Mouse (Mus musculus) embryonic facial prominence, embryonic 13.5 days (tissue): ENCODE measurements at regions not wholly inside any gene's neighbourhood (a gene's known extent, or its start where the extent isn't known, plus 50 kb on each side); places are given as distances from the start of the nearest gene placed in this dataset.

Experiments used
- ATAC-seq: fragments of 200-750 bp; cut with Nextera tagmentation; 2 replicates; pipeline ENCODE4 v1.8.0; 2017; ENCODE audit warnings: low read depth; ENCODE audit not compliant: insufficient number of reproducible peaks, insufficient read depth, low FRiP score, low TSS enrichment
- H3K27ac ChIP-seq: fragments of 300-500 bp; sonication (generic); 2 replicates; pipeline ENCODE4 v1.5.1; 2015; ENCODE audit warnings: moderate library complexity, mild to moderate bottlenecking, inconsistent platforms
- H3K27me3 ChIP-seq: fragments of 300-500 bp; sonication (generic); 2 replicates; pipeline ENCODE4 v1.6.1; 2015; ENCODE audit warnings: mild to moderate bottlenecking, inconsistent platforms
- H3K36me3 ChIP-seq: fragments of 300-500 bp; sonication (generic); 2 replicates; pipeline ENCODE4 v1.6.1; 2015; ENCODE audit warnings: mild to moderate bottlenecking, inconsistent platforms
- H3K4me1 ChIP-seq: fragments of 300-500 bp; sonication (generic); 2 replicates; pipeline ENCODE4 v1.6.1; 2015; ENCODE audit warnings: inconsistent platforms
- H3K4me2 ChIP-seq: fragments of 300-500 bp; sonication (generic); 2 replicates; pipeline ENCODE4 v1.6.1; 2015; ENCODE audit warnings: moderate library complexity, mild to moderate bottlenecking, inconsistent platforms
- H3K4me3 ChIP-seq: fragments of 300-500 bp; sonication (generic); 2 replicates; pipeline ENCODE4 v1.5.1; 2015; ENCODE audit warnings: mild to moderate bottlenecking, inconsistent platforms
- H3K9ac ChIP-seq: fragments of 300-500 bp; sonication (generic); 2 replicates; pipeline ENCODE4 v1.6.1; 2015; ENCODE audit warnings: mild to moderate bottlenecking, inconsistent platforms
- H3K9me3 ChIP-seq: fragments of 300-500 bp; sonication (generic); 2 replicates; pipeline ENCODE4 v1.6.1; 2016; ENCODE audit warnings: inconsistent platforms
- WGBS: fragments of 180-500 bp; shearing (Covaris S2); methylation state at CpG from one replicate; pipeline ENCODE4 v1.1.7; 2015; ENCODE audit warnings: mixed read lengths; 5-methylcytosine and 5-hydroxymethylcytosine counted together

DNA sequence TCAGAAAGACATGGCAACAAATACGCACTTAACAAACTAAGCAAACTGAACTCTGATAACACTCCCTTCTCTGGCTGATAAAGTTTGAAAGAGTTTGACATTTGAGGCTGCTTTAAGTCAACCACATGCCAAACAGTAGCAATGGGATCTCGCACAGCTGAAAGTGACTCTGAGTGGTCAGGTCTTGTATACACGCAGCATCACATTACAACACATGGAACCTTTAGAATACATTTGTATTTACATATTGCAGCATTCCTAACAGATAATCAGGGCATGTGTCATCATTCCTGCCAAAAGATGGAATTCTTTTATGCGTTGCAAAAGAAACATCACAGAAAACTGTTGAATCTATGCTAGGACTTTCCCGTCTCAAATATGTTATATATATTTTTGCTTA is 251.5 kb downstream of the Hdgfl1 start:
- no peak overlapping the region for H3K4me2 ChIP-seq
- H3K9ac ChIP-seq: no peak overlapping the region
- H3K9me3 ChIP-seq: no peaks in the 10 kb centered on the region
- no peak for ATAC-seq
- no peaks in the 10 kb centered on the region for H3K36me3 ChIP-seq
- 56% methylated on average over 5 of the region's 5 CpGs for WGBS
- no peaks in the 10 kb centered on the region for H3K4me1 ChIP-seq
- H3K4me3 ChIP-seq: no peak overlapping the region
- H3K27me3 ChIP-seq: no peaks in the 10 kb centered on the region
- H3K27ac ChIP-seq: no peak overlapping the region

DNA sequence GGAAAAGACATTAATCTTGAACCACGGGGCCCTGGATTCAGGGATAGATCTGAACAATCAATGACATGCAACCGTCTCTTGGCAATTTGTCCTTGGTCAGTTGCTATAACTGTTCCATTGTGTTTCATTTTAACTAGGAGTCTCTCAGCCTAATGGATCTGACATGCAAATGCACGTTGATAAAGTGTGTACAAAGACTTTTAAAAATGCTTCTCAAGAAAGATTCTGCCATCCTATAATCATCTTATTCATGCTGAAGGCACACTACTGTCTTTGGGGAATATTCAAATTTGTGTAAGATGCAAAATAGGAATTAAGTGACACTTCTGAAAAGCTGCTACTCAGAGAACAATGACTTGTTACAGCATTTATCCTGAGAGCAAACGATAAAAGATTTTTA is 252.3 kb downstream of the Hdgfl1 start:
- 75% methylated on average over 4 of the region's 4 CpGs for WGBS
- Histone ChIP-seq H3K36me3 (no peaks in the 10 kb centered on the region), H3K4me3 (no peak overlapping the region), H3K9ac (no peak overlapping the region), H3K9me3 (no peaks in the 10 kb centered on the region), H3K4me2 (no peak overlapping the region), H3K4me1 (no peaks in the 10 kb centered on the region), H3K27ac (no peak overlapping the region), H3K27me3 (no peaks in the 10 kb centered on the region)
- ATAC-seq: no peak

DNA sequence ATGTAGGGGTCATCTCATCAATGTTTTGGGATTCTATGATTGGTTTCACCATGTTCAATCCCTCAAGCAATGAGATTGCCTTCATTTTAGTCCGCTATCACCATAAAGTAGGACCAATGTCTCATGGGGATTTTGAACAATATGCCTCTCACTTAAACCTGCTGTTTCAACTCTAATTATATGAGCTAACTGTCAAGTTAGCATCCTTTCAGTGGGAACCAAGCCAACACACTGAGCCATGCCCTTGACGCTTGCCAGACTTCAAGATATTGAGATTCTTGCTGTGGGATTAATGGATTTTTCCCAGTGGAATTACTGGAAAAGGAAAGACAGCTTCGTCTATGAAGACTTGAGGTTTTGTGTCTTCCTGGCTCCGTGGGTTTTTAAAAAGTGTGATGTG is 259.5 kb downstream of the Hdgfl1 start:
- no peaks in the 10 kb centered on the region for H3K4me1 ChIP-seq
- no peak overlapping the region for H3K4me3 ChIP-seq
- H3K36me3 ChIP-seq: no peaks in the 10 kb centered on the region
- H3K9me3 ChIP-seq: no peaks in the 10 kb centered on the region
- no peak overlapping the region for H3K4me2 ChIP-seq
- ATAC-seq: no peak
- 78% methylated on average over 4 of the region's 4 CpGs for WGBS
- no peak overlapping the region for H3K9ac ChIP-seq
- H3K27me3 ChIP-seq: no peaks in the 10 kb centered on the region
- no peak overlapping the region for H3K27ac ChIP-seq

DNA sequence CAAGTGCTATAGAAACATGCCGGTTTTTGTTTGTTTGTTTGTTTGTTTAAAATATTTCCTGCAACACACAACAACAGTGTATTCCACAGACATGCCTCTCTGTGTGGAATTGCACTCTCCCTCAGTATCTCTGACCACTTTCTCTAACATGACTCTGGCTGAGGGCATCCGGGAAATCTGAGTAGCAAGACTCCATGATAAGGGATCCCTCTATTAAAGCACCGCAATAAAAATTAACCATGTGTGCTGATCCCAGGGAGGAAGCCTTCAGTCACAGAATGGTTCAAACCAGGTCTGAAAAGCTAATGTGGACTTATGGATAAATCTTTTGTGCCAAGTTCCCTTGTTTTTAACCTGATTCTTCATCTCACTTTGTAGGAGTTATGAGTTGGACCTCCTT is 260.1 kb downstream of the Hdgfl1 start:
- 86% methylated on average over 3 of the region's 3 CpGs for WGBS
- no peaks in the 10 kb centered on the region for H3K36me3 ChIP-seq
- no peak overlapping the region for H3K9ac ChIP-seq
- H3K4me2 ChIP-seq: no peak overlapping the region
- no peak overlapping the region for H3K4me3 ChIP-seq
- no peaks in the 10 kb centered on the region for H3K4me1 ChIP-seq
- no peak for ATAC-seq
- H3K27me3 ChIP-seq: no peaks in the 10 kb centered on the region
- H3K9me3 ChIP-seq: no peaks in the 10 kb centered on the region
- no peak overlapping the region for H3K27ac ChIP-seq

DNA sequence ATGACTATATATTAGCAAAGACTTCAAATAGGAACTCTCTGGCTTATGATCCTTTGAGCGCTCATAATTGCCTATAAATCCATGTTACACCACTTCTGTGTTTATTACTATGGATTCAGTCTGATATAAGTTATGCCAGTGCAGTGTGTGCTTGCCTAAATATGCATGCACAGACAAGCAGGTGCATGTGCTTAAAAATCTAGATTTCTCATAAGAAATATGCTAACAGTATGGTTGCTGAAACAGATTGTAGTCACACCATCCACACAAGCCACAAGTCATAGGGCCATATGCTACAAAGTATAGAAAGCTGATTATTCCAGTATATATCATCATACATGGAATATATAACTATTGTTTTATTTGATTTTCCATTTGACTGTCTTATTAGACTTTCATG is 266.2 kb downstream of the Hdgfl1 start:
- H3K9me3 ChIP-seq: no peaks in the 10 kb centered on the region
- no peaks in the 10 kb centered on the region for H3K36me3 ChIP-seq
- no peak overlapping the region for H3K4me2 ChIP-seq
- no peaks in the 10 kb centered on the region for H3K27me3 ChIP-seq
- no peak overlapping the region for H3K4me3 ChIP-seq
- no peak overlapping the region for H3K9ac ChIP-seq
- ATAC-seq: no peak
- H3K4me1 ChIP-seq: no peaks in the 10 kb centered on the region
- H3K27ac ChIP-seq: no peak overlapping the region
- 90% methylated on average over 1 of the region's 1 CpGs for WGBS

DNA sequence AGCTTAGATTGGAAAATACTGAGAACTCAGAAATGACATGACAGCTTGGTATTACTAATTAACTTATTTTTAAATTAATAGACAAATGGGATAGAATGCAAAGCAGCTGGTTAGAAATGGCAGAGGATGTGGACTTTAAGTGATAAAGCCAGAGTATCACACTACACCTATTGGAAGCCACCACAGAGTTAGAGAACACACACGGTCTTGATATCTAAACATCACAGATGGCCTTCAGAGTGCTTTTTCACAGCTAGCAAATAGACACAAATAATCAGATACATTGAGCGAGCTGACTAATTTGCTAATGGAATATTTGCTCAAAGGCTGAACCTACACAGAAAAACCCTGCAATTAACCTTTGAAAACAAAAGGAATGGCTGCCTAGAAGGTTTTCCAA is 272.9 kb downstream of the Hdgfl1 start:
- Histone ChIP-seq H3K4me3 (no peak overlapping the region), H3K27me3 (no peaks in the 10 kb centered on the region), H3K27ac (no peak overlapping the region), H3K9me3 (no peaks in the 10 kb centered on the region), H3K4me1 (no peaks in the 10 kb centered on the region), H3K36me3 (no peaks in the 10 kb centered on the region), H3K9ac (no peak overlapping the region), H3K4me2 (no peak overlapping the region)
- WGBS: 77% methylated on average over 2 of the region's 2 CpGs
- ATAC-seq: no peak

DNA sequence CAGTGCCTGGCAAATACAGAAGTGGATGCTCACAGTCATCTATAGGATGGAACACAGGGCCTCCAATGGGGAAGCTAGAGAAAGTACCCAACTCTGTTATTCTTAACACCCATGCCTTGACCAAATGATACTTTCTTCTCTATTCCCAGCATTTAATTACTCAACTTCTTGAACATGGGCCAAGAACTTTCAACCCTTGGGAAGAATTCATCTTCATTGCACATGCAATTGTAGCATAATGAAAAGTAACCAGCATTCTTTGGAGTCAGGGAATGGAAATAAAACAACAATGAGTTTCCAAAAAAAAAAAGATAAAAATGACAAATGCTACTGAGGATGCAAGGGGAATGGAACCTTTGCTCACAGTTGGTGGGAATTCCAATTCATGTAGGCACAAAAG is 274.1 kb downstream of the Hdgfl1 start:
- Histone ChIP-seq H3K36me3 (no peaks in the 10 kb centered on the region), H3K9ac (no peak overlapping the region), H3K27ac (no peak overlapping the region), H3K4me1 (no peaks in the 10 kb centered on the region), H3K4me2 (no peak overlapping the region), H3K9me3 (no peaks in the 10 kb centered on the region), H3K27me3 (no peaks in the 10 kb centered on the region), H3K4me3 (no peak overlapping the region)
- ATAC-seq: no peak

DNA sequence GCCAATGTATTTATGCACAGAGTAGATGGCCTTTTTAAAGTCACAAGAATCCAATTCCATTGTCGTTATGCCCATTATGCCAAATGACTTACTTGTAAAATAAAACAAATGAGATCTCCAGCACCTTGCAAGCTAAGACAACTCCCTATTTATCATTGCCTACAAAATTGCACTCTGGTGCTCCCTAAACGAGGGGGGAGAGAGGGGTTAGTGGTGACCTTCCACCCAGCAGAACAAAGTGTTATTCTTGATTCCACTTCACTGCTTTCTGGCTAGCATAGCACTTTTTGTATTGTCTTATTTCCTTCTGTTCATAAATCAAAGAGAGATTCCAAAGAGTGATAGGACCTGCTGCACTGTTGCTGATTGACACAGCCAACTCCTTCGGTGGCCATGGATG is 300.6 kb downstream of the Hdgfl1 start:
- Histone ChIP-seq H3K27me3 (no peaks in the 10 kb centered on the region), H3K9me3 (no peaks in the 10 kb centered on the region), H3K36me3 (no peaks in the 10 kb centered on the region), H3K4me2 (no peak overlapping the region), H3K27ac (no peak overlapping the region), H3K9ac (no peak overlapping the region), H3K4me3 (no peak overlapping the region), H3K4me1 (no peaks in the 10 kb centered on the region)
- 74% methylated on average over 3 of the region's 3 CpGs for WGBS
- ATAC-seq: no peak

DNA sequence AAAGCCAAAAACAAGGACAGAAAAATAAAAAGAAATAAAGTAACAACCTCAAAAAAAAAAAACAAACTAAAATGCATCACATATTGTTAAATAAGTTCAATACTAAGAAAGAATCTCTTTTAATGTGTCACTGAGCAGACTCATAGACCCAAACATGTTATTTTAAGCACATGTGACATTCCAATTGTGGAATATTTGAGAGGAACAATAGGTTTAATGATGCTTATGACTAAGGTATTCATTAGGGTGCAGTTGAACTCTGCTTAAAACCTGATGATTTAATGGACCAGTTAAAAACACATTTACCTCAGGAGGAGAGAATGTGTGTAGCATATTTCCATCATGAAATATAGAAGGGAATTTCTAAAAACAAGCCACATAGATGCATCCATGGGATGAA is 302.4 kb downstream of the Hdgfl1 start:
- ATAC-seq: no peak
- H3K27me3 ChIP-seq: no peaks in the 10 kb centered on the region
- H3K9ac ChIP-seq: no peak overlapping the region
- no peak overlapping the region for H3K4me2 ChIP-seq
- H3K27ac ChIP-seq: no peak overlapping the region
- H3K36me3 ChIP-seq: no peaks in the 10 kb centered on the region
- no peaks in the 10 kb centered on the region for H3K9me3 ChIP-seq
- no peaks in the 10 kb centered on the region for H3K4me1 ChIP-seq
- no peak overlapping the region for H3K4me3 ChIP-seq

DNA sequence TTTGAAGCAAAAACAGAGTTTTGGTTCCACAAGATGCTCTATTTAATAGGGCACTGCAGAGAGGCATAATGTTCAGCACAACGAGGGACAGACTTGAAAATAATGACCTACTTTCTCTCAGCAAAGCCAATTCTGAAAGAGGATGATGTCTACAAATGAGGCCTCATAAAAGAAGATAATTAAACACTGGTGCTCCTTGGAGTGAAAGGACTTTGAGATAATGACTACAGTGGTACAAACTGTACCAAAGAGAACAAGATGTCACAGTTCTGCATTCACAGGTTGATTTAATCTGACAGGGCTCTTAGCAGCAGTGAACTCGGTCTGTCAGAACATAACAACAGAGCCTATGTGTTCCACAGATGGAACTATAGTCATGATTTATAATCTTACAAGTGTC is 305.4 kb downstream of the Hdgfl1 start:
- no peak overlapping the region for H3K4me2 ChIP-seq
- no peak for ATAC-seq
- no peaks in the 10 kb centered on the region for H3K36me3 ChIP-seq
- no peak overlapping the region for H3K4me3 ChIP-seq
- no peaks in the 10 kb centered on the region for H3K4me1 ChIP-seq
- no peak overlapping the region for H3K9ac ChIP-seq
- H3K9me3 ChIP-seq: no peaks in the 10 kb centered on the region
- 43% methylated on average over 2 of the region's 2 CpGs for WGBS
- no peaks in the 10 kb centered on the region for H3K27me3 ChIP-seq
- no peak overlapping the region for H3K27ac ChIP-seq

DNA sequence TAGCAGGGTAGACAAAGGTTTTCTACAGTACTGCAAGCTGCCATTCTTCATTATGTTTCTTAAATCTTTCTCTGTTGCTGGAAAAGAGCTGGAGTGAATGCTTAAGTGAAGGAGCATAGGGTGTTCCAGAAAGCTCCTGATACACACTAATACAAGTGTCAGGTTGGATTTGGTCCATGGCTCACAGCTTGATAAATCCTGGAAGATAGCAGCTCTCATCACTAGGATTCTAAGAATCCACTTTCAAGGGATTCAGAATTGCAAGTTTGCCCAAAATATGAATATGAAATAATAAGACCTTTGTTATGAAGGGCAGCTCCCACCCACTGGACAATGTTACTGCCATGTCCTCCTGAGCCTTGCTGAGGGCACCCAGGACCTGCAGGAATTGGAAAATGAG is 305.9 kb downstream of the Hdgfl1 start:
- H3K4me2 ChIP-seq: no peak overlapping the region
- no peaks in the 10 kb centered on the region for H3K9me3 ChIP-seq
- no peak for ATAC-seq
- no peak overlapping the region for H3K9ac ChIP-seq
- H3K4me3 ChIP-seq: no peak overlapping the region
- H3K36me3 ChIP-seq: no peaks in the 10 kb centered on the region
- no peak overlapping the region for H3K27ac ChIP-seq
- no peaks in the 10 kb centered on the region for H3K4me1 ChIP-seq
- H3K27me3 ChIP-seq: no peaks in the 10 kb centered on the region

DNA sequence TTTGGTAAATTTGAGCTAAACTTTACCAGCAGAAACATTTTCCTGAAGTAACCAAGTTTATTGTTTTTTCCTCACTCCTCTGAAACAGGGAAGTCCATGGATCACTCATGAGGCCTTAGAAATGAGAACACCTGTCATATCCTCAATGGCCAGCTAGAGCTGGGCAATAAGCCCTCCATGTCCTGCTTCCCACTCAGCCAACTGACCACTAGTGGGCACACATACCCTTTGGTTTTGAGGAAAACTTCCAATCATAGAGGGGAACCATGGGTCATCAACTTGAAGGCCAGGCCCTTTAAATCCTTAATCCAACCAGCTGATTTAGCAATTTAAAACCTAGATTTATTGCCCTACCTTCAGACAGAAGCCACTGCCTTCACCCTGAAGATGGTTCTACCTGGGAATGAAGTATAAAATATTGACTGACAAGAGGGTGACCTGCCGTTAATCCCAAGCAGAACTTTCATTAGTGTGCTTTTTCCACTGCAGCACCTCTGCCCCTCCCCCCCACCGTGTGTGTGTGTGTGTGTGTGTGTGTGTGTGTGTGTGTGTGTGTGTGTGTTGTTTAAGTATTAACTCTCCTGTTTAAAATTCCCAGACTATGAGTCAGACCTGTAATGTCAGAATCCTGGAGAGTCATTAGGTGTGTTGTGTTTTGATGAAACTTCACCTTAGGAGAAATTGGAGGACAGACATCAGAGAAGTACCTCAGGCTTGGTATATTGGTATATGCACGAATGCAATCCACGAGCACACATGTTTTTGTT is 312.3 kb downstream of the Hdgfl1 start:
- Histone ChIP-seq H3K27me3 (no peaks in the 10 kb centered on the region), H3K4me3 (no peak overlapping the region), H3K27ac (no peak overlapping the region), H3K9me3 (peaks cover 5% of the 10 kb centered on the region), H3K36me3 (no peaks in the 10 kb centered on the region), H3K9ac (no peak overlapping the region), H3K4me1 (no peaks in the 10 kb centered on the region), H3K4me2 (no peak overlapping the region)
- WGBS: 74% methylated on average over 4 of the region's 4 CpGs
- no peak for ATAC-seq

DNA sequence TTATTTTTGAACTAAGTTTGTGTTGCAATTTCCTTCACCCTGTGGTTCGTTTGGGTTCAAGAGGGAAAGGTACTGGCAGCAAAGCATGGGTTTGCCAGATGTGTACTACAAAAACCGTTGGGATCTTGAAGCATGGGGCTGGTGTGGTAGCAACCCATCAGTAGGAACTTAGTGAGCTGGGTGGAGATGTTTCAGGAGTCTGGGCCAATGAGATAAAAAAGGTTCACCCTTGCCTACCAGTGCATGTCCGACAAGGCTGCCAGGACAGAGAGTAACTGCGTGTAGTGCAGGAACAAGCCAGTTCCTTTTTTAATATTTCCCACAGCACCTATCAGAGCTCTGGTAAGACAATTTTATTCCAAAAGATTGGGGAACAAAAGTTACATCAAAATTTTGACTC is 343.3 kb downstream of the Hdgfl1 start:
- H3K4me1 ChIP-seq: no peaks in the 10 kb centered on the region
- 81% methylated on average over 4 of the region's 4 CpGs for WGBS
- no peak overlapping the region for H3K4me3 ChIP-seq
- no peaks in the 10 kb centered on the region for H3K36me3 ChIP-seq
- H3K27ac ChIP-seq: no peak overlapping the region
- no peak overlapping the region for H3K4me2 ChIP-seq
- no peaks in the 10 kb centered on the region for H3K9me3 ChIP-seq
- no peak for ATAC-seq
- no peak overlapping the region for H3K9ac ChIP-seq
- H3K27me3 ChIP-seq: no peaks in the 10 kb centered on the region
